Mouse (Mus musculus) c-Kit-positive CD71-negative TER-119-negative erythroid progenitor cells, embryonic 14.5 days (primary cell): ENCODE measurements around the gene Cdk17.
"Not testable (repeated sequence)": the region's sequence is repeated elsewhere in the genome, so short reads cannot be mapped to it uniquely, and the experiment has no call there.

ENCODE experiments used
- DNase-seq: peaks from one replicate; pipeline ENCODE4 v3.0.0-alpha.2; 2013; ENCODE audit warnings: low read depth

The Cdk17 gene

DNA sequence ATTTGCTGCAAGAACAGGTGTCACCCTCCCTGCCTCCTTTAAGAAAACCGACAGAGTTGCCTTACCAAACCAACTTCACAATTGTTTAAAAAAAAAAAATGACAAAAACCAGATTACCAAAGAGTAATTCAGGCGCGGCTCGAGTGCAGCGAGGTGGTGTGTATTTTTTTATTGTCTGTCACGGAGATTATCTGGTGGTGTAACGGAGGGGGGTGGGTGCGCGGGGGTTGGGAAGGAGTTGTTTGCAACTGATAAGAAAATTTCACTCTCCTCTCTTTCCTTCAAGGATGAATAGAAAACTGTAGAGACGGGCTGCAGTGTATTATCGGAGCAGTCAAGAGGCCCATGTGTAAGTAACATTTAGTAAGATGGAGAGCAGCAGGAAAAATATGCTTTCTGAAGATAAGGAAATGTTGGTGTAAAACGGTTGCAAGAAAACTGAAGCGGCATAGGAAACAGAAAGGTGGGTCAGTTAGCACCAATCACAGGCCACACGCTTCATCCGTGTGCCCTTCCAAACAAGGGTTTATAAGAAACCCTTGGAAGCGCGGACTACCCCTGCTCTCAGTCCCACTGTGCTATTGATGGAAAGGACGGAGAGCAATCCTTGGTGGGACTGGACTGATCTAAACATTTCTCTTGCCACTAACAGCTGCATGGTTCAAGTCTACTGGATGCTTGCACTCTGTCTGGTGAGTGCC is 17.2 kb upstream of the Cdk17 start:
- DNase-seq = no peak

DNA sequence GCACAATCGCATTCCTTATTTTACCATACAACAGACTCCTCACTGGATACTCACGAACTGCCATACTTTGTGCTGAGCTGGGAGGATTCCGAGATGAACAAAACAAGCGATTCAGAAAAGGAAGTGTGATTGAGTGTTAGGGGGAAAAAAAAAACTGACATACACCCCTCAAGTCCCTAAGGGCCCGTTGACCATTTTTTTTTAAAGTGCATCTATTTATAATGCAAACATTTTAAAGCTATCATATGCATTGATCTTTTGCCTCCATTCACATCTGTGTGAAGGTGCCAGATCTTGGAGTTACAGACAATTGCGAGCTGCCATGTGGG is 16.7 kb upstream of the Cdk17 start:
- no peak for DNase-seq

DNA sequence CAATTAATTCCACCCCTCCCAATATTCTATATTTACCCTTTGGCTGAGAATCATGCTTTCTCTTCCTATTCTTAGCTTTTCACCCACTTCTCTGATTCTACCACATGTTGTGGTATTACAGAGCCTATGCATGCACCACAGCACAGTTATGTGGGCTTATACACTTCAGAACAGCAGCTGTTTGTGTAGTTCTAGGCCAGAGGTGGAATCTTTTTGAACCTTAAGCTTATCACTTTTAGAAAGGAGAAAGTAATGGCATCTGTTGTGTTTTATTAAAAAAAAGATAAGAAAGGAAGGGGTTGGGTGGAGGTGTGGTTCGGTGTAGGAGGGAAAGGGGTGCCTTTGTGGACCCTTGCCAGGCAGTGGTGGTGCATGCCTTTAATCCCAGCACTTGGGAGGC is 16.1 kb upstream of the Cdk17 start:
- no peak for DNase-seq

DNA sequence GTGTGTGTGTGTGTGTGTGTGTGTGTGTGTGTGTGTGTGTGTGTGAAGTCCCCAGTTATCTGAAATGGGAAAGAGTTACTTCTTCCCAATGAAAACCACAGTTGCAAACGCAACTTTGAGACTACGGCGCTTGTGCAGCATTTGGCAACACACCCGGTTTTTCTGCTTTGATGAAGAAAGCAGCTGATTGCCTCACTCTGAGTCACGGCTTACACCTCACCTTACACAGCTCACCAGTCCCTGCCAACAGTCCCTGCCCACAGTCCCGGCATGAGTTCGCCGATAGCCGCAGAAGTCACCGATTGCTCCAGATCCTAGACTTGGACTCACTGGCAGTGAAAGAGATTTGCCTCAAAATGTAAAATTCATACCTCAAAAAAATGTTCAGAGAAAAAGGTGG is 15.6 kb upstream of the Cdk17 start:
- DNase-seq = no peak

DNA sequence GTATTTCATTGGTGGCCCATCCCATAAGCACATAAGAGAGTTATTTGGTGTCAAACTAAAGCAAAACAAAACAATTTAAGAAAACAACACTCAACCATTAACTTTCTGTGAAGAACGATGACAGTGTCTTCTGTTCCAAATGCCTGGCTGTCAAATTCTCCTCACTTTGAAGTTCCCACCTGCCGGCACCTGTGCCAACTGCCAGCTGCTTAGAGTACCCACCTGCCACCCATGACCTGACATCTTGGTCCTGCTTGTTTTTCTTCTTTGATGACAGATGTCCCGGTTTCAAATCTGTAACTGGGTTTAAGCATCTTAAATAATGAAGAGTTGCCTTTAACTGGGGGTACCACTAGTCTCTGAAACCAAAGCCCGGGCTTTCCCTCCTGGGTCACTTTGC is 14.1 kb upstream of the Cdk17 start:
- DNase-seq = no peak

DNA sequence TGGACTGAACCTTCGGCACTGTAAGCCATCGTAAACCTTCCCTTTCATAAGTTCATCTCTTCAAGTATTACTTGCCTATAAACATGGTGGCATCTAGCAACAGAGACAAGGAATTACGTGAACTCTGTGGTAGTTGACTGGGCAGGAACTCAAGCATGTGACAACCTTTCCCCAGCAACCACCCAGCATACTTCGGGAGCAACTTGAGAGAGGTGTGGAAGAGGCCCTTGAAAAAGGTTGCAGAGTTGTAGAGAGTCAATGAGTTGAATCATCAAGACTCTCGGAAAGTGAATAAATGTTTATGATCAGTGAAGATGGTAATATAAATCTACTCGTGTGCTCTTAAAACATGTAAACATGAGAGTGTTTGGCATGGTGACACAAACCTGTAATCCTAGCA is 13.0 kb upstream of the Cdk17 start:
- DNase-seq = no peak

DNA sequence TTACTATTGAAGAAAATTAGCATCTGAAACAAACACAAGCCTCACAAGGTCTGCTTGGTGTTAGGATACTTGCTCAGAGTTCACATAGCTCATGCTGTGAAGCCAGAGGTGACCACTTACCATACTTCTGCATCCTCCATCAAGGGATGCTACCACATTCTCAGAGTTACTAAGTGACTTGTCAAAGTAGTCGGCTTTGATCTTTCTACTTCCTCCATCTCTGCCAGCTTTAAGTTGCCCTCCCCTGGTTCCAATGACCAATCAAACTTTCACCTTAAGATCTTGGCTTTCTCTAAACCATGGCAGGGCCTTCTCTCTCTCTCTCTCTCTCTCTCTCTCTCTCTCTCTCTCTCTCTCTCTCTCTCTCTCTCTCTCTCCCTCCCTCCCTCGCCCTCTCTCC is 11.1 kb upstream of the Cdk17 start:
- no peak for DNase-seq

DNA sequence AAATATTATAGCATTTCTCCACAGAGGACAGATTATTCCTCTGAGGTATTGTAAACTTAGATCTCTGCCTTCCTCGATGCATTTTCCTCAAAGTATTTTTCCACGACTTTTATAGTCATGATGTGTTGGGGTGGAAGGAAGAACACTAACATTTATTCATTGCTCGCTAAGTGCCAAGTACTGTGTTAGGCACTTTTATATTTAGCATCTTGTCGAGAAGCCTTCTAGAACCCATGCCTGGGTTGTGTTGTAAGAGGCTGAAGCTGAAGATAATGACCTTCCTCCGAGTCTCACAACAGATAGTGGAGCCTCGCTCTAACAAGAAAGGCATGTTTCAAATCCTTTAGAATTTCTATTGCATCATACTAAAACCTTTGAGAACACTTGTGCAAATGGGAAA is 8.9 kb upstream of the Cdk17 start:
- no peak for DNase-seq

DNA sequence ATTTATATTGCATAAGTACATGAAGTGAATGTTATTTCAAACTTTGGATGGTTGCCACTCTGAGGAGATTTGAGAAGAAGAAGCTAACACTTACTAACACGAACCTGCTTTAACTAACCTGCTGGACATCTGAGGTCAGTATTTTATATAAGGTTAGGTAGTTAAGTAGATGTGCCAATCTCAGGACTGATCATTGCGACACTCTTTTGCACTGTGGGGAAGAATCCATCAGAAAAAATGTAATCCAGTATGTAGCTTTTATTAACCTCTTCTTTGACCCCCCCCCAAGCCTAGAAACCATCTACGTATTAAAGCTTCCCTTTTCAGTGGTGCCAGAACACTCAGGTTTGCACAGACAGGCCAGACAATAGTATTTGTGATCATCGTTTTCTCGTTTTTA is 8.0 kb upstream of the Cdk17 start:
- no peak for DNase-seq

DNA sequence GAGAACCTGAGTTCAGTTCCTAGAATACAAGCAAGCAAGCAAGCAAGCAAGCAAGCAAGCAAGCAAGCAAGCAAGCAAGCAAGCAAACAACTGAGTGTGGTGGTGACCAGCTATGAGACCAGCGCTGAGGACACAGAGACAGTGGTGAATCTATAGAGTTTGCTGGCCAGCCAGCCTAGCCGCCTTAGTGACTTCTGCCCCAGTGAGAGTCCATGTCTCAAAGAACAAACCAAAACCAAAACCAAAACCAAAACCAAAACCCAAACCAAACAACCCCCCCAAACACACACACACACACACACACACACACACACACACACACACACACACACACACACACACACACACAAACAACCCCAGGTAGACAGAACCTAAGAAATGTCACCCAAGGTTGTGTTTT is 7.3 kb upstream of the Cdk17 start:
- DNase-seq = not testable (repeated sequence)

DNA sequence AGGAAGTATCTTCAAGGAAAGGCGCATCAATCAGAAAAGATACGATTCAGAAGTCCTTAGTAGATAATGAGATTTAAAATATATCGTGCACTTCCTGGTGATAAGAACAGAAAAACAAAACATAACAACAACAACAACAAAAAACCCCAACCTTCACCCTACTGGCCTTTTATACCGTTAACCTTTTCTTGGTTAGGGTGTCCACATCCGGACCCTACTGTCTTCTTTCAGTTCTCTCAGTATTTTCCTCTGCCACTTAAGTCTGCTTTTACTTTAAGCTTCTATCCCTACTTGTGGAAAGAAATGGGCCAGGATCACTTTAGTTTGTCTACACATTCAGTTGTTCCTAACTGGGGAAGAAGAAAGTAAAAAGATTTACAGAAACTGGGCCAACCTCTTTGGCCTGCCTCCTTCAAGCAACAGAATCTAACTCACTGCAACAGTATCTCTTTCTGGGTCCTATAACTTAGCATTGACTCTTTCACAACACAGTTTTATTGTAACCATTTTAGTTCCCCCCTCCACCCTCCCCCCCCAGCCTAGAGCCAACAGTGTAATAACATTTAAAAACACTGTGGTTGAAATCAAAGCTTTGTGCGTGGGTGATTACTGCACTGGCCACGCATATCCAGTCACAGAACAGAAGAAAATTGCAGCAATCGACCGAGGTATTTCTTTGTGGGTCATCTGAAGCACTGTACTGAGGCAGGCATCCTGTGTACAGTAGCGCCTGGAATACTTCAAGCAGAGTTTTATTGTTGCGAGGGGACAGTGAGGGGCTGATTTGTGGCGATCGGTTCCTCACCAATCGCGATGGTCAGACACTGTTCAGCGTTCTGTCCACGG is 801 bp upstream of the Cdk17 start:
- no peak for DNase-seq

DNA sequence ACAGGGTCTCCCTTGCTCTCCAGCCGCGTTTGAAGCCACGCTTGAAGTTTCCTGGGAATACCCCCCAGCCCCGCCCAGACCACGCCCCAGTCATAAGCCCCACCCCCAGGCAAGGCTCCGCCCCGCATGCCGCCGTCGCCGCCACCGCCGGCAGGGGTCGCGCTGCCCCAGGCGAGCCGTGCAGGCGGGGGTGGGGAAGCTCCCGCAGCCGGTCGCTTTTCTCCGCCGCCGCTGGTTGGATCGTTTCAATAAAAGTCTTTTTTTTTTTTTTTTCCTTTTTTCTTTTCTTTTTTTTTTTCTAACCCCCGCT is 223 bp upstream of the Cdk17 start:
- DNase-seq = no peak

DNA sequence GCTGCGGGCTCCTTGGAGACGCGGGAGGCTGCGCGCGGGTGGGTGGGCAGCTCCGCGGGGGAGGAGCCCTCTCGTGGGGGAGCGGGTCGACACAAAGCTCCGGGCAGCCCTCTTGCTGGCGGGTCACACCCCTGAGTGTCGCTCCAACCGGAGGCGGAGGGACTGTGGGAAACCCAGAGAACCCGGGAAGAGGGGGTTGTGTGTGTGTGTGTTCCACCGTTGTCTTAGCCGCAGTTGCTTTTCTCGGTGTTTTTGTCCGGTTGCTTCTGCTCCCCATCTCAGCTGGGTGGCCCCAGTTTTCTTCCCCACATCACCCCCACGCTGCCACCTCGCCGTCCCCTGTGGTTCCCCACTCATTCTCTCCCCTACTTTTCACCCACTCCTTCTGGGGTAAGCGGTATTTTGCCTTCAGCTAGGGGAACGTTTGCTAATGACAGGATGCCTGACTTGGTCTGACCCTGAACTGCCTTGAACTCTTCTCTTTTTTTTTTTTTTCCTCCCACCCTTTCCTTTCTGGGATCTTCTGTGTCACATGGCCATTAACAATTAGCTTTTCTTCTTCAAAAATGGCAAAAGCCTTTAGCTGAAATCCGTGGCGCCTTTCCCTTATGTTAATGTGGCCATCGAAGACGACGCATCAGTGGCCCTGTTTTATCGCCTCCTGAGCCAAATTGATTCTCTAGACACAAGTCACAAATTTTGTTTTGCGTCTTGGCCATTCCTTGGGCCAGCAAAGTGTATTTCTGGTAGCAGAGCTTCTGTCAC is 1.0 kb downstream of the Cdk17 start:
- no peak for DNase-seq

DNA sequence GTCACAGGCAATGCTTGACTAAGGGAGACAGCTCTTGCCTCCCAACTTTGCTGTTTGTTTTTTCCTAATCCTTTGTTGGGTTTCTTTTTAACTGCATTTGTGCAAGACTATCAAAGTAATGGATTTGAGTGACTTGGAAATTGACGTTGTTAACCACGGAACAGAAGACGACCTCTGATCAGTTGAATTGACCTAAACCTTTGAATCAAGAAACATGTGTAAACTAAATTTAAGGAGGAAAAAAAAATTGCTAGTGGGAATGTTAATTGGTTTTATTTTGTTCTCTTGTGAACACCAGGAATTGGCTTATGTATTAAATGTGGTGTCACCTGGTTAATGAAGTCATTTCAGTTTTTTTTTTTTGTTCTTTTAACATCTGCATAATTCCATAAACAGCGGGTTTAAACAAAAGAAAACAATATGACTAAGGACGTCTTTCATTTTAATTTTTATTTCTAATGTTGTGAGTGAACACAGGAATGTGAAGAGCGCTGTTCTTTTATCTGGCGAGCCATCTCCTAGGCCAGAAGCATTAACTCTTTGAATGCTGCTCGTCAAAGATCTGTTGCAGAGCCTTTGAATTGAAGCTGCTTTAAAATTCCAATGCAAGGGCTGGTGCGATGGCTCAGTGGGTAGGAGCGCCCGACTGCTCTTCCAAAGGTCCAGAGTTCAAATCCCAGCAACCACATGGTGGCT is 1.7 kb downstream of the Cdk17 start:
- DNase-seq = no peak

DNA sequence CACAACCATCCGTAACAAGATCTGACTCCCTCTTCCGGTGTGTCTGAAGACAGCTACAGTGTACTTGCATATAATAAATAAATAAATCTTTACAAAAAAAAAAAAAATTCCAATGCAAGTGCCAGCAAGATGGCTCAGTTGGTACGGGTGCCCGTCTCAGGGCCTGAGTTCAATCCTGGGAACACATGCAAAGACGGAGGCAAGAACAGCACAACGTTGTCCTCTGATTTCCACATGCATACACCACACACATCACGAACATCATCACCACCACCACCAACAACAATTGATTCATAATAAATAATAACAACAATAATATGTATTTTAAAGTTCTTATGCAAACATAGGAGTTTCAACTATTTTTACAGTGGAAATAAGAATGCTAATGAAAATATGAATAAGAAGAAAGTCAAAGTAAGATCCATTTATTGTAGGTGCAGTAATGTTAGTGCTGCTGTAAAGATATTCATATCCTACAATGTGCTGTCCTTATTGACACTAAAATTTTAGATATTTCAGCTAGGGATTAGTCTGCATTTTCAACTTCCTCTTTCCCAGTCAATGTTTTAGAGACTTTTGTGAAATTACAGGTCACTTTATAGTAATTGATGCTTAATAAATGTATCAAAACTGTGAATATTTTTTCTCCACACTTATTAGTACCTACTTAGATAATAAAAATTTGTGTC is 2.4 kb downstream of the Cdk17 start:
- DNase-seq = no peak

DNA sequence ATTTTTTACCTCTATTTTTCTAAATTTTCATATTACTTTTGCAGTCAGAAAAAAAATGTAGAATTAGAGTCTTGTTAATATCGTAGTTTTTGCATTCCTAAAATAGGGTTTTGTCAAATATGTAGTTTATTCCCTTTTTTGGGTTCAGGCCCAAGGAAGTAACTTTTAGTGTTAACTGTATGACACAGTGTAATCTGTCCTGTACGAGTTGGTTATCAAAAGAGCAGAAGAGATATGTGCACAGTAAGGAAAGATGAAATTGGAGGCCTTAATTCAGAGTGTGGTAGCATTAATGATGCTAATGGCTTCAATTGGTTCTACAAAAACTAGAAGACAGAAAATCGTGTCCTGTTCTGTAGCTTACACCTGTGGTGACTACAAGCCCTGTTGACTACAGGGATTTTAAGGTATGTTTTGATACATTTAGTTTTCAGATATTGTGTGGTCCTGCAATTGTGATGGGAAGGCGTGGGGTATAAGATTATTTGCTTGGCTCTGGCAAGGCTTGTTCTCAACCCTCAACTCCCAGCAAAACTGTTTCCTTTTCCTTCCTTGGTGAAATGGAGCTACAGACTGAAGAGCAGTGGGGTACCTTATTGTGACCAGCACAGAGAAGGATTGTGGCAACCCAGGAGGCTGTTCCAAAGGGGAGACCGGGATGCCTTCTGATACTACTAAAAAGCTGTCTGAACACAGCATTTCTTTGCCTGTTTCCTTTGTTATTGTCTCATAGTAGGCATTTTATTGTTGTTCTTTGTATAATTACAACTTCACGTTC is 3.2 kb downstream of the Cdk17 start:
- no peak for DNase-seq

DNA sequence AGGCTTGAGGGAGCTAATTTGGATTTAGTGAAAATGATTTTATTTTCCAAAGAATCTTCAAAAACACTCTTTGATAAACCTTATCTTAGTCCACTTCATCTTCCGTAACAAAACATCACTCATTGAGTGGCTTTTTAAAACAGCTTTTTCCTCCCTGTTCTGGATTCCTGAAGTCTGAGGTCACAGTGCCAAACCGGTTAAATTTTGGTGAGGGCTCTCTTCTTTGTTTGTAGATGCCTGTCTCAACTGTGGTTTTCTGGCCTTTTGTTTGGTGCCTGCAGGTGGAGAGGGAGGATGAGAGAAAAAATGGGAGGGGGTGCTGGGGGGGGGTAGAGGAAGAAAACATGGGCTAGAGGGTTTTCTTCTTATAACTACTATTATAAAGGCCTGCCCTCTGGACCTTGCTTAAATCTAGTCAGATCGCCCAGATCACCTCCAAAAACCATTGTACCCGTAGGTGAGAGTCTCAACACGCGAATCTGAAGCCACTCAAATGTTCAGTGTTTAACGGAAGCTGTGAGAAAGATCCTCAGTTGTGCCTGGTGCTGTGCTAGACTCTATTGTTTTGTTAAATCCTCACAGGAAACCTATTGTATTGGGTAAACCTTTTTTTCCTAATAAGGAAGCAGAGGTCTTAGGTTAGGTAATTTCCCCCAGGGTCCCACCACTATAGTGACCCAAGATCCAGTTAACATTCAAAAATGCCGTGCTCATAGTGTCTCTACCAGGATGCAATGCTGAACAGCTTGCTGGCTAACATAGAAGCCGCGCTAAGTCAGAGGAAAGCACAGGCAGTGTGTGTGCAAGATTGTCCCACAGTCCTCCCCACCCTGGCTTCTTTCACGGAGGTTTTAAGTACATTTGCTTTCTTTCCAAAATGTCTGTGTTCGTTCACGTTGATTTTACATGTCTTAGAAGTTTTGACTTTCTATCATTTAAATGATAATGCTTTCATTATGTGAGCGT is 5.0 kb downstream of the Cdk17 start:
- DNase-seq = no peak

DNA sequence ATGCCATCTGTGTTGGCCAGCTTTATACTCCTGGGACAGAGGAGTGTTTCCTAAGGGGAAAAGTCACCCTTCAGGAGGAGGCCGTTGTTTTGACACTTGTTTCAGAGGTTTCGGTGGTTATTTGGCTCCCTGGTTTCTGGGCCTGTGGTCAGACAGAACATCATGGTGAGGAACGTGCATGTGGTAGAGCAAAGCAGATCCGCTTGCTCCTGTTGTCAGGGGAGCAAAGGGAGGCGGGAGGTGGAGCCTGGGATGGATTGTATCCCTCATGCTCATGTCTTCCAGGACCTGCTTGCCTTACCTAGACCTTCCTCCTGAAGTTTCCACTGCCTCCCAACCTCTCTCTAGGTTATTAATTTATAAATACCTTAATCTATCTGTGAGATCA is 5.7 kb downstream of the Cdk17 start:
- DNase-seq = no peak

DNA sequence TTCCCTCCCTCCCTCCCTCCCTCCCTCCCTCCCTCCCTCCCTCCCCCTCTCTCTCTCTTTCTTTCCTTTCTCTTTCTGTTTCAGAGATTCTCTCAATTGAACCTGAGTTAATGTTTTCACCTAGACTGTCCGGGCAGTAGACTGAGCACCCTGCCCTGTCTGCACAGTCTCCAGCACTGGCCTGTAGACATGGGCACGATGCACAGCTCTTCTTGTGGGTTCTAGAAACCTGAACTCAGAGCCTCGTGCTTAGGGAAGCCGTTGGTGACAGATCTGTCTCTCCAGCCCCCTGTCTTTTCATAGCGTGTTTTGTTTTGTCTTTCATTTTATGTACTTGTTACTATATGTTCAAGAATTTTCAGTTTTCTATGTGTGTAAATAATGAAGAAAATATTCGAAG is 6.6 kb downstream of the Cdk17 start:
- no peak for DNase-seq

DNA sequence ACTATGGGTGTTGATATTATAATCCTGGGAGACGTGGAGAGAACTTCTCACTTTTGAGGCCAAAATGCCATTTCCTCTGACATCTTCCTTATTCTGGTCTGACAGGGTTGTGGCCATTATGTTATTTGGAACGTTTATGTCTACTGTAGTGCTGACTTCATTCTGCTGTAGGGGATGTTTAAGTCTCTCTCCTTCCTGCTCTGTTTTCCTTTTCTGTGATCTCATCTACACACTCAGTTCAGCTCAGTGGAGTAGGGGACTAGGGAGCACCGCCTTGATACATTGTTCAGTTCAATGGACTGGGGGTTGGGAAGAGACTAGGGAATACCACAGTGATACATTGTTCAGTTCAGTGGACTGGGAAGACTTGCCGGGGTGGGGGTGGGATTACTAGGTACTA is 7.4 kb downstream of the Cdk17 start:
- no peak for DNase-seq
